ENCODE assay signal across 17 mouse cellular contexts in genomic region chr10:70637640-70638328, GRCm38 (mm10). TPM values are rescaled to one million over a fixed set of nuclear protein-coding genes. Genes with fewer than 3 reads are reported as not detected.
A peak's percentile ranks its signal among the peaks of the same experiment; 100 is the strongest.
DNase-seq lines count a peak whose midpoint lies in the region; ATAC-seq lines count a peak whose summit lies in the region.
"Had no signal": no experiment of that assay in that cellular context is flagged by ENCODE, and none has a peak within 500 bp of the region (broad histone marks: within the 10 kb centered on the region; RNA-seq: fewer than 3 reads in every experiment).

No protein-coding gene starts in this region.

- no peaks in the 10 kb centered on the region for H3K9me3 ChIP-seq in hindbrain, embryonic 14.5 days (ENCODE audit: control insufficient read depth, low read length)
- no peaks in the 10 kb centered on the region for H3K9me3 ChIP-seq in neural tube, embryonic 14.5 days (ENCODE audit: control insufficient read depth, low read length)
- H3K9me3 ChIP-seq in kidney, embryonic 16.5 days (ENCODE audit: low read length): no peaks in the 10 kb centered on the region
- H3K9me3 ChIP-seq: heart, embryonic 12.5 days; midbrain, embryonic 12.5 days had no signal

- H3K9ac ChIP-seq in hindbrain, embryonic 14.5 days: no peak overlapping the region
- no peak overlapping the region; the same call in 1 of the 2 replicates for H3K9ac ChIP-seq in neural tube, embryonic 14.5 days (replicated peaks; ENCODE audit: low read depth, low read length)
- H3K9ac ChIP-seq in kidney, embryonic 16.5 days (replicated peaks; ENCODE audit: low read length): no peak overlapping the region
- H3K9ac ChIP-seq: heart, embryonic 12.5 days; liver, postnatal 0 days; midbrain, embryonic 12.5 days had no signal

- H3K36me3 ChIP-seq in hindbrain, embryonic 14.5 days (replicated peaks; ENCODE audit: control insufficient read depth, insufficient read depth): no peaks in the 10 kb centered on the region
- no peaks in the 10 kb centered on the region for H3K36me3 ChIP-seq in neural tube, embryonic 14.5 days (ENCODE audit: control insufficient read depth, insufficient read depth, low read length)
- no peaks in the 10 kb centered on the region for H3K36me3 ChIP-seq in kidney, embryonic 16.5 days (ENCODE audit: insufficient read depth, low read length)
- H3K36me3 ChIP-seq: heart, embryonic 12.5 days; midbrain, embryonic 12.5 days had no signal

- no peak for DNase-seq in frontal cortex, postnatal 25 days (ENCODE audit: low spot score in 2 of 2)
- DNase-seq in embryo, embryonic 11 days: peak; percentile 53
- no peak for DNase-seq in hindbrain, embryonic 14.5 days (ENCODE audit: low spot score)
- DNase-seq in kidney, adult 11 months: no peak
- no peak for DNase-seq in kidney, postnatal 4 days
- DNase-seq: cerebellum, adult 11-12 months; gastrocnemius, postnatal 36 days; liver, postnatal 0 days; thymus, postnatal 36 days had no signal

- peak overlapping the region; percentile 27 for H3K4me2 ChIP-seq in hindbrain, embryonic 14.5 days (replicated peaks)
- H3K4me2 ChIP-seq in neural tube, embryonic 14.5 days (ENCODE audit: low read depth, low read length): peak overlapping the region; percentile 22; the same call in 1 of the 2 replicates
- H3K4me2 ChIP-seq in kidney, embryonic 16.5 days (replicated peaks; ENCODE audit: low read depth, low read length): no peak overlapping the region
- H3K4me2 ChIP-seq: heart, embryonic 12.5 days; midbrain, embryonic 12.5 days had no signal

- ATAC-seq in frontal cortex, adult (ENCODE audit: low TSS enrichment): peak; percentile 34; the same call in 1 of the 2 replicates
- ATAC-seq in hindbrain, embryonic 14.5 days (ENCODE audit: low FRiP score): peak; percentile 74
- ATAC-seq in neural tube, embryonic 14.5 days (ENCODE audit: low read depth): peak; percentile 73
- ATAC-seq in kidney, embryonic 16.5 days (ENCODE audit: low FRiP score, low TSS enrichment): no peak
- ATAC-seq: liver, postnatal 0 days; Patski had no signal

- no peaks in the 10 kb centered on the region for H3K27me3 ChIP-seq in hindbrain, embryonic 14.5 days (ENCODE audit: control insufficient read depth, insufficient read depth, low read length)
- no peaks in the 10 kb centered on the region for H3K27me3 ChIP-seq in neural tube, embryonic 14.5 days (ENCODE audit: control insufficient read depth, insufficient read depth, low read length)
- H3K27me3 ChIP-seq in kidney, embryonic 16.5 days (ENCODE audit: insufficient read depth, low read length): no peaks in the 10 kb centered on the region
- H3K27me3 ChIP-seq: heart, embryonic 12.5 days; midbrain, embryonic 12.5 days; Patski had no signal

- WGBS in hindbrain, embryonic 14.5 days: 17% methylated on average over 12 of the region's 12 CpGs
- 23% methylated on average over 12 of the region's 12 CpGs for WGBS in neural tube, embryonic 14.5 days
- WGBS in kidney, embryonic 16.5 days: 90% methylated on average over 12 of the region's 12 CpGs

- peak overlapping the region; percentile 39 for H3K27ac ChIP-seq in hindbrain, embryonic 14.5 days
- peak overlapping the region; percentile 58 for H3K27ac ChIP-seq in neural tube, embryonic 14.5 days (ENCODE audit: low read depth, low read length)
- no peak overlapping the region for H3K27ac ChIP-seq in kidney, embryonic 16.5 days (ENCODE audit: low read length)
- H3K27ac ChIP-seq: midbrain, embryonic 12.5 days had no signal

- H3K4me1 ChIP-seq in hindbrain, embryonic 14.5 days (replicated peaks; ENCODE audit: control insufficient read depth, insufficient read depth, low read length): no peaks in the 10 kb centered on the region
- H3K4me1 ChIP-seq in neural tube, embryonic 14.5 days (ENCODE audit: control insufficient read depth, insufficient read depth, low read length): peaks cover 5% of the 10 kb centered on the region; the same call in 1 of the 2 replicates
- peaks cover 12% of the 10 kb centered on the region; the same call in 1 of the 2 replicates for H3K4me1 ChIP-seq in kidney, embryonic 16.5 days (ENCODE audit: insufficient read depth, low read length)
- H3K4me1 ChIP-seq: heart, embryonic 12.5 days had no signal

- no peak overlapping the region for H3K4me3 ChIP-seq in hindbrain, embryonic 14.5 days (replicated peaks; ENCODE audit: low read length)
- H3K4me3 ChIP-seq in neural tube, embryonic 14.5 days (ENCODE audit: low read depth, low read length): no peak overlapping the region
- H3K4me3 ChIP-seq in kidney, embryonic 16.5 days (ENCODE audit: low read length): no peak overlapping the region
- H3K4me3 ChIP-seq: heart, embryonic 12.5 days; midbrain, embryonic 12.5 days; myocyte had no signal

RNA-seq across cellular contexts. Expression of gene Phyhipl, which starts 18.0 kb away (rescaled TPM):
- 287 and 318 TPM in 2 replicates for polyA plus RNA-seq in hindbrain, embryonic 14.5 days (2014; fragmentation: Nextera tagmentation; extraction: Ambion mirVana)
- polyA plus RNA-seq in neural tube, embryonic 14.5 days (2014; fragmentation: Nextera tagmentation; extraction: Ambion mirVana): 299 and 355 TPM in 2 replicates
- polyA plus RNA-seq in kidney, embryonic 16.5 days (2015; fragmentation: Nextera tagmentation; extraction: Ambion mirVana): 26.5 and 26.9 TPM in 2 replicates
- polyA plus RNA-seq: spleen, adult 2 months had no signal

Comparison
In these comparisons a context has a peak if more than half of its experiments do, and no peak if none do; other contexts are left out.
1. RNA of gene Phyhipl, which starts 18.0 kb away (polyA plus RNA-seq): 299 to 355 TPM in neural tube, embryonic 14.5 days and 287 to 318 TPM in hindbrain, embryonic 14.5 days; 26.5 to 26.9 TPM in kidney, embryonic 16.5 days; every median in the first group is over 10 times any median in the second.